Mouse (Mus musculus) cerebellum, adult 8-10 months (tissue): Measurements from ENCODE around the gene Snap29.

Source experiments
- DNase-seq: peaks from one replicate; pipeline ENCODE4 v3.0.0; 2022

The Snap29 gene

DNA sequence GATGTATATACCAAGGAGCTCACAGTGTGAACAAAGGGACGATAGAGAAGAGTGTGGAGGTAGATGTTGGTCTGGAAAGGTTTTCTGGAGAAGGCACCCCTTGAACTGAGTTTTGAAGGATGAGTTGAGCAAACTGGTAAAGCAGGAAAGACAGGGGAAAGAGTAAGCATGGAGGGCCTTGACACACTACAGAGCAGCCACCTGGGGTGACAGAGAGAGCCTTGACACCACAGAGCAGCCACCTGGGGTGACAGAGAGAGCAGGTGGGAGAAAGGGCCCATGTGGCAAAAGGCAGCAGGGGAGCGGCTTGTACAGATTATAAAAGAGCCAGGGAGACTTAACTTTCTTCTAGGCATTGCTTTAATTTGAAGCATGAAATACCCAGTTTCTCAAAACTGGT lies 69.0 kb downstream of the Snap29 start:
- DNase-seq: no peak

- DNase-seq: no peak
Measured at GRCm38 (mm10) chr16:17475326-17475725, 69.5 kb downstream of the Snap29 start.

DNA sequence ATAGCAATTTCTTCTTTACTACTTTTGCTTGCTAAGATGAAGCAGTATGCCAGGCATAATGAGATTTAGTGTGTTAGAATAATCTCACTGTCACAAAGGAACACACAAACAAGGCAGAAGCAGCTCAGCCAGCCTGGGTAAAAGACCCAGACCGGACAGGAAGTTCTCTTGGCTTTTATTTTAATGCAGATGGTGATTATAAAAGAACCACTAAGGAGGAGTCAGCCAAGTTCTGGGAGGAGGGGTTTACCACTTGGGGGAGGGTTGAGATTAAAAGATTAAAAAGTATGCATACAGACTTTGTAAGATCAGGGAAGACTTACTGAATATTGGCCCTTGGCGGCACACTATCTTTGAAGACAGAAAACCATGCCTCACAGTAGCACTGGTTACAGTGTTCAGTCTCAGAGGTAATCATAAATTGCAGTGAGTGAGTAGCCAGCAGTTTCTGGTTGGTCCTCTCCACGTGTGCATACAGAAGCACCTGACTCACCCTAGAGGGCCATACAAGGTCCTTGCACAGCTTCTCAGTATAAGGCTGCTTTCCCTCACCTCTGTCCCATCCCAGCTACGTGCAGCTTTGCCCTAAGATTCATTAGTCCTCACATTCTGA lies 72.7 kb downstream of the Snap29 start:
- no peak for DNase-seq
